Mouse (Mus musculus): ENCODE data around the gene Ggcx. TPM values are rescaled to one million over a fixed set of nuclear protein-coding genes. Genes with fewer than 3 reads are reported as not detected.

Gene Ggcx
- total and polyA plus RNA-seq, 2 experiments from 2014 or later = 10.6 to 23.6 TPM

DNA sequence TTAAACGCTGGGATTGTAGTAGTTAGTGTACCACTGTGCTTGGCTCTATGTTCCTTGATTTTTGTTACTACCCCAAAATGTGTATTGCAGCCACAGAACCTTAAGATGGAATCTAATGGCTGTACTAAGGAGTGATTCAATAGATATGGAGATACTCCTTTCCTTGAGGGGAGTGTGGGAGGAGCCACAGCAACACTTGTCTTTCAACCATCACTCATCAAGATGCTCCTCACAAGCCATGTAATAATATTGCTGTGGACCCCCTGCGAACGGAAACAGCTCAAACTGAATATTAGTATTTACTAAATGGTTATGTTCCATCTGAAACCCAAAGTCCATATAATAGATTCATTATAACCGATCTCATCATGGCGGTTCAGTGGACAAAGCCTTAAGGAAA is 24.1 kb downstream of the Ggcx start:
- H3K4me3 ChIP-seq (ENCODE audit: low read length) = peak overlapping the region; percentile 100
- H3K4me2 ChIP-seq (ENCODE audit: low read depth, low read length) = peak overlapping the region; percentile 70
- no peaks in the 10 kb centered on the region for H3K9me3 ChIP-seq (ENCODE audit: low read length)
- DNase-seq (ENCODE audit: low spot score) (no peak), ATAC-seq (no peak)
- no peaks in the 10 kb centered on the region for H3K27me3 ChIP-seq (ENCODE audit: insufficient read depth, low read length)
- H3K36me3 ChIP-seq (ENCODE audit: insufficient read depth, low read length) = peaks cover 25% of the 10 kb centered on the region
- under 1% methylated on average over 5 of the region's 5 CpGs for WGBS
- H3K27ac ChIP-seq = peak overlapping the region; percentile 100; the same call in 1 of the 2 replicates
- H3K4me1 ChIP-seq (ENCODE audit: insufficient read depth, low read length) = peaks cover 16% of the 10 kb centered on the region
- peak overlapping the region; percentile 99 for H3K9ac ChIP-seq (replicated peaks; ENCODE audit: low read length)
- no peak for TF ChIP-seq CTCF (IDR thresholded peaks at IDR 0.05; ENCODE audit: low read depth)

DNA sequence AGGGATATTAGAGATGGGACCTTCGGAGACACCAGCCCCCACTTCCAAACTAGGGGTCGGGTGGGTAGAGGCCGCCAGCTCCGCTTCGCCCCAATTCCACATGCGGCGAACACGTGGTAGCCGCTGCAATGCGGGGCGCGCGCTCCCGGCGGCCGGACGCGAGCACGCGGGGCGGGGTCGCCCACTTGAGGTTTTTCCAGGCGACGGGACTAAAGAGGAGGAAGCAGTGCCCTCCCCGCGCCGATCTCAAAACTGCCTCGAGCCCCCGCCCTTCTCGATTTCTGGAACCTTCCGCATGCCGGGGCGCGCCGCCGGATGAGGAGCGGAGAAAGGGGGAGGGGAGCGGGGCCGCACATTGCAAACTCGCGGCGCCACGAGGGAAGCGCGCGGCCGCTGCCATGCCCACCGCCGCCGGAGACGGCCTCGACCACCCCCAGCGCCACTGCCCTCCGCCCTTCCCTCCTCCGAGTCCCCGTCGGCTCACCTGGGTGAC is 24.8 kb downstream of the Ggcx start:
- Histone ChIP-seq H3K4me3 (ENCODE audit: low read length) (peak overlapping the region; percentile 100), H3K9me3 (ENCODE audit: low read length) (no peaks in the 10 kb centered on the region), H3K9ac (replicated peaks; ENCODE audit: low read length) (peak overlapping the region; percentile 99), H3K27me3 (ENCODE audit: insufficient read depth, low read length) (no peaks in the 10 kb centered on the region), H3K27ac (peak overlapping the region; percentile 100), H3K36me3 (ENCODE audit: insufficient read depth, low read length) (peaks cover 25% of the 10 kb centered on the region), H3K4me2 (ENCODE audit: low read depth, low read length) (peak overlapping the region; percentile 70), H3K4me1 (ENCODE audit: insufficient read depth, low read length) (peaks cover 16% of the 10 kb centered on the region)
- no peak for TF ChIP-seq CTCF (IDR thresholded peaks at IDR 0.05; ENCODE audit: low read depth)
- WGBS = 2% methylated on average over 50 of the region's 57 CpGs
- ATAC-seq (peak; percentile 74), DNase-seq (ENCODE audit: low spot score) (peak; percentile 95)

DNA sequence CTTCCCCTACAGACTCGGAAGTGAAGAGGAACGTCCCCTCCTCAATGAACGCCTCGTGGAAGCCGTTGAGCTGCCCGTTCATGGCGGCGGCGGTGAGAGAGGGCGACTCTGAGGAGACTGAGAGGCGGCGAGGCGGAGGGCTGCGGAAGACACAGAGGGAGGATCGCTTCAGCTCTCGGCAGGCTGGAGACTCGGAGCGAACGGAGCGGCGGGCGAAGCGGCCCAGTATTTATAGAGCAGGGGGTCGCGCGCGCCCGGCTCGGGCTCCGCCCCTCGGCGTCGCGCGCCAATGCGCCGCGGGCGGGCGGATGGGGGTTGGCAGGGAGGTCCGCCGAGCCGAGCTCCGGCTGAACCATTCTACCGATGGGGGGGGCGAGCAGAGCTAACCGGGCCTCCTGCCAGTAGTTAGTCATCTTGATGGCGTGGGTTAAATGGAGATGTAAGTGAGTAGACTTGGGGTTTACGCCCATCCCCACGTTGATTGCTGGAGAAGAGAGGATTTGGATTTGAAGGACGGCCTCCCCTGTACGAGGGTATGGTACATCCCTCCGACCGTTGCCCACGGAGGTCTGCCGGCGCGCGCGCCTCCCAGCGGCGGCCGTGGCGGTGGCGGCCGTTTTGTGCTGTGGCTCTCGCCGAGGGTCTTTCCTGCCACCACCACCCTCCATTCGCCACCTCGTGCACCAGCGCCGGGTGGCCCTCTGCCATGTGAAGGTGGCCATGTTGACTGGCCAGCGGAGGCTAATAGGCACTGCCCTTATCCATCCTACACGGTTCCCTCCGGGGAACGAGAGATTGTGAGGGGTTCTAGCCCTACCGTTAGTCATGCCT is 25.5 kb downstream of the Ggcx start, which contains the start of gene Mat2a:
Gene Mat2a, minus strand, starts transcription at position 204 of the 831 bp plus-strand sequence.
- under 1% methylated on average over 76 of the region's 77 CpGs for WGBS
- peak; percentile 93 for ATAC-seq
- H3K4me3 ChIP-seq (ENCODE audit: low read length) = peak within 1 kb of the TSS; percentile 100
- H3K9me3 ChIP-seq (ENCODE audit: low read length) = no peaks in the 10 kb centered on the region
- H3K4me2 ChIP-seq (ENCODE audit: low read depth, low read length) = peak within 1 kb of the TSS; percentile 70
- H3K36me3 ChIP-seq (ENCODE audit: insufficient read depth, low read length) = peaks cover 25% of the 10 kb centered on the region
- peak within 1 kb of the TSS; percentile 99 for H3K9ac ChIP-seq (replicated peaks; ENCODE audit: low read length)
- no peaks in the 10 kb centered on the region for H3K27me3 ChIP-seq (ENCODE audit: insufficient read depth, low read length)
- peak; percentile 97 for DNase-seq (ENCODE audit: low spot score)
- peak; percentile 49 for TF ChIP-seq CTCF (IDR thresholded peaks at IDR 0.05; ENCODE audit: low read depth)
- peak within 1 kb of the TSS; percentile 100 for H3K27ac ChIP-seq
- H3K4me1 ChIP-seq (ENCODE audit: insufficient read depth, low read length) = peaks cover 16% of the 10 kb centered on the region

DNA sequence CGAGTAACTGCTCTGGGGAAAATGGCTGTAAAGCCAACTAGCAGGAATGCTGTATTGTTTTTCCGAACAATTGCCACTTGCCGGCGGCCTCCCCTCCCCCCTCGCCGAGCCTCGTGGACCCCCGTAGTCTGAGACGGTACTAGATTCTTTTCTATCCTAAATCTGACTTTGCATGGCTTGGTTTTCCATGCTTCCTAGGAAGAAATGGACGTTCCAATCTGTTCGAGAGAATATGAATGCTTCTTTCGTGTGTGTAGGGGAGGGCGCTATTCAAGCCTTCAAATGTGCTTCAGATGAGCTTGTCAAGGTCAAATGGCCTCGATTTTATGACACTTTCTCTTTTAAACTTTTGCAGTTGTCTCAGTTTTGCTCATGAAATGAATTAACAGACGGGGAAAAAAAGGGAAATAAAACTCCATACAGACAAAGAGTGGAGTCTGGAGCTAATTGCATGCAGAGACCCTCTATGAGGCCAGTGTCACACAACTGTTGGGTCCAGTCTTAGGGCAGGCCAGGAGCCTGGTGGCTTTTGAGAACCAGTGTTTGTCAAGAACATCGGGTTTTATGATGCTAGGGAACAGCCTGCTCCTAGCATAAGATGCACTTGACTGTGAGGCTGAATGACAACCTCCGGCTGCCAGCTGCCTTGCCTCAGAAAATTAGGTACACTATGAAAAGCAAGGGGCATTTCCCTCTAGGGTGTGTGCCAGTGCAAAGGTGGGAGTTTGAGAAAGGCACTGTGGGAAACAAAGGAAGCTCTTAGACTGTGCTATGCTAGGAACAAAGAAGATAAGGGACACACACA is 26.3 kb downstream of the Ggcx start:
- 5% methylated on average over 17 of the region's 17 CpGs for WGBS
- Histone ChIP-seq H3K36me3 (ENCODE audit: insufficient read depth, low read length) (peaks cover 18% of the 10 kb centered on the region), H3K27ac (peak overlapping the region; percentile 100), H3K4me2 (ENCODE audit: low read depth, low read length) (peak overlapping the region; percentile 70), H3K9ac (replicated peaks; ENCODE audit: low read length) (peak overlapping the region; percentile 99), H3K4me1 (ENCODE audit: insufficient read depth, low read length) (peaks cover 16% of the 10 kb centered on the region), H3K27me3 (ENCODE audit: insufficient read depth, low read length) (no peaks in the 10 kb centered on the region), H3K4me3 (ENCODE audit: low read length) (peak overlapping the region; percentile 100), H3K9me3 (ENCODE audit: low read length) (no peaks in the 10 kb centered on the region)
- ATAC-seq (no peak), DNase-seq (ENCODE audit: low spot score) (peak; percentile 31)
- no peak for TF ChIP-seq CTCF (IDR thresholded peaks at IDR 0.05; ENCODE audit: low read depth)

DNA sequence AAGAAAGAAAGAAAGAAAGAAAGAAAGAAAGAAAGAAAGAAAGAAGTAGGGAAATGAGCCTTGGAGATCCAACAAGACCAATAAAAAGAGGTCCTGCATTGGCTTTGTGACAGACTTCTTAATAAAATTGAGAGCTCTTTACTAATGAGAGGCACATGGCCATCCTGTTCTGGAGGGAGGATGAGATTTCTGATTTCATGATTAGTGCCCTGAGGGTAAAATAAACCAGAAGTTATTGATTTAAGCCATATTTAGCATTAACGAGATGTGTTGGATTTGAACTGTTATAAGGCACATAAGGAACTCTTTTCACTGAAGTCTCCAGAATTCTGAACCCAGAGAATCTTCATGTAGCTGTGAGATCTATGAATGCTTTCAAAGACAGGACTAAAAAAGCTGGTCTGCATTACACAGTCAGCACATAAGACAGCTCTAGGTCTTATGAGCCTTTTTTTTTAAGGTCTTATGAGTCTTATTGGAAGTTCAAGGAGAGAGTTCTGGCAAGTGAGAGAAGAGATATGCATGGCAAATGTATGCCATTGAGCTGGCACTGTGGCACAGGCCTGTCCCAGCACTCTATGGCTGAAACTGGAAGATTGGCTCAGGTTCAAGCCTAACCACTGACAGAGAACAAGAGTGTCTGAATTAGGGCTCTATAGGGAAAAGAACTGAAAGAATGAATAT is 29.0 kb downstream of the Ggcx start:
- TF ChIP-seq CTCF (IDR thresholded peaks at IDR 0.05; ENCODE audit: low read depth) = no peak
- WGBS = 76% methylated on average over 1 of the region's 1 CpGs
- Histone ChIP-seq H3K27me3 (ENCODE audit: insufficient read depth, low read length) (no peaks in the 10 kb centered on the region), H3K27ac (no peak overlapping the region), H3K9me3 (ENCODE audit: low read length) (no peaks in the 10 kb centered on the region), H3K4me3 (ENCODE audit: low read length) (no peak overlapping the region), H3K4me2 (ENCODE audit: low read depth, low read length) (no peak overlapping the region), H3K36me3 (ENCODE audit: insufficient read depth, low read length) (no peaks in the 10 kb centered on the region), H3K4me1 (ENCODE audit: insufficient read depth, low read length) (peaks cover 6% of the 10 kb centered on the region; the same call in 1 of the 2 replicates), H3K9ac (replicated peaks; ENCODE audit: low read length) (no peak overlapping the region)
- DNase-seq (ENCODE audit: low spot score) (no peak), ATAC-seq (no peak)

DNA sequence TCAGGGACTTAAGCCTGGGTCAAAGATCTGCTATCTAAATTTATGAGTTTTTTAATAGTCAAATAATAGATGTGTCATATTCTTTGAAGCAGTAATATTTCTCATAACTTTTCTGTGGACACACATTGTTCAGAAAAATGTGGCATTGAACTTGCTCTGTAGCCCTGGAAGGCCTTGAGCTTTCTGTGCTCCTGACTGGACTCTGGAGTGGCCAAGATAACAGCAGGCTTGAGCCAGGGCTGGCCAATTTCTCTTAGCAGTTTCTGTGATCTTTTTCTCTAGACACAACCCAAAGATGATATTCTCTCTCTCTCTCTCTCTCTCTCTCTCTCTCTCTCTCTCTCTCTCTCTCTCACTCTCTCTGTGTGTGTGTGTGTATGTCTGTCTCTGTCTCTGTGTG is 30.9 kb downstream of the Ggcx start:
- ATAC-seq (no peak), DNase-seq (ENCODE audit: low spot score) (no peak)
- no peak overlapping the region for H3K4me2 ChIP-seq (ENCODE audit: low read depth, low read length)

More for the DNA sequence above, 30.9 kb downstream of the Ggcx start:
- Histone ChIP-seq H3K9ac (replicated peaks; ENCODE audit: low read length) (no peak overlapping the region), H3K4me1 (ENCODE audit: insufficient read depth, low read length) (peaks cover 6% of the 10 kb centered on the region; the same call in 1 of the 2 replicates), H3K27ac (no peak overlapping the region), H3K4me3 (ENCODE audit: low read length) (no peak overlapping the region), H3K36me3 (ENCODE audit: insufficient read depth, low read length) (no peaks in the 10 kb centered on the region), H3K27me3 (ENCODE audit: insufficient read depth, low read length) (no peaks in the 10 kb centered on the region), H3K9me3 (ENCODE audit: low read length) (no peaks in the 10 kb centered on the region)
- TF ChIP-seq CTCF (IDR thresholded peaks at IDR 0.05; ENCODE audit: low read depth) = no peak
